Mouse (Mus musculus) embryo, embryonic 11.5 days (tissue): ENCODE results near the gene Smoc1.

Experiments used
- DNase-seq: peaks from one replicate; pipeline ENCODE4 v3.0.0-alpha.2; 2012; ENCODE audit warnings: low read depth, low spot score

Gene Smoc1

DNA sequence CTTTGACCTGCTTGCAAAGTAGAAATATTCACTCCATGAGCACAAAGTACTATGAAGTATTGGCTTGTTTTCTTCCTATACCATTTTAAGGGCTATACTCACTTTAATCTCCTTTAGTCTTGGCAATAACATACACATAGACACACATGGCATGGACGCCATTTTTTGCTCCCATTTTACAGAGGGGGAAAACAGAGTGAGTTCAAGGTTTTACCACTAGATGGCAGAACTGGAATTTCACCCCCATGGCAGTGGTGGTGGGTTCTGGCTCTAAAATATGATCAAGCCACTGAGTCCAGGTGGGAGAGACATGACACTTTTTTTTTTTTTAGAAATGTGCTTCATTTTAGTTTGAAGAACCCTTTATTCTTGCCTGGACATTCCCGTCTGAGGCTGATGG, 1.6 kb upstream of the Smoc1 start:
- DNase-seq = no peak

DNA sequence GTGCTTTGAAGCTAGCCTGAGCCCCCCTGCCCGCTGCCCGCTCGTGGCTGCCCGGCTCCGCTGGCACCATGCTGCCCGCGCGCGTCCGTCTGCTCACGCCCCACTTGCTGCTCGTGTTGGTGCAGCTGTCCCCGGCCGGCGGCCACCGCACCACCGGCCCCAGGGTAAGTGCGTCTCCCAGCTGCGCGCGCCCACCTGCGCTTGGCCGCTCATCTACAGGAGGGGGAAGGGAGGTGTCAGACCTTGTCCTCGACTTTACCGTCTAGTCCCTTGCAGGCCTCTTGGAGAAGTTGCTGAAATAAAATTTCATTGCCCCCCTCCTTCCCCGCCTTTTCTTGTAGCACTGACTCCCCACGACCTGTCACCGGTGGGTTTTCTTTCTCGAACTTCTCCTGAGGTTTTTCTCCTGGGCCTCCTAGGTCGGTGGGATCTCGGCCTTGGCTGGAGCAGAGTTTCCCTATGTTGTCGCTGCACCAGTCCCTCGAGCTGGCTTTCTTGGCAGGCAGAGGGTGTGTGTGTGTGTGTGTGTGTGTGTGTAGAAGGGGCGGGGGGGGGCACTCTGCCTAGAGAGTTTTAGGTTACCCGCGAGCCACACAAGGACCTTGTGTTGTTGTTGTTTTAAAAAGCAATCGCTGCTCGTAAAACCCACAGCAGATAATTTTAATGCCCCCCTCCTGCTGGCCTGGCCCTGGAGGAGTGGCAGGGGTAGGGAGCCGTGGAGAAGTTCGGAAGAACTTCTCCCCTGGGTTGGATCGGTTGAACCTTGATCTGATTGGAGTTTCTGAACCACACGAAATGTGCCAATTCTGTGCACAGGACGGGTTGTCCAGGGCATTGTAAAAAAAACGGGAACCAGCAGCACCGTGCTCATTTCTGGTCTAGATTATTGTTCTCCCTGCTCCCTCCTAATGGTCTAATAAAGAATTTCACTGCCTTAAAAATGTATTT, 661 bp downstream of the Smoc1 start:
- no peak for DNase-seq

DNA sequence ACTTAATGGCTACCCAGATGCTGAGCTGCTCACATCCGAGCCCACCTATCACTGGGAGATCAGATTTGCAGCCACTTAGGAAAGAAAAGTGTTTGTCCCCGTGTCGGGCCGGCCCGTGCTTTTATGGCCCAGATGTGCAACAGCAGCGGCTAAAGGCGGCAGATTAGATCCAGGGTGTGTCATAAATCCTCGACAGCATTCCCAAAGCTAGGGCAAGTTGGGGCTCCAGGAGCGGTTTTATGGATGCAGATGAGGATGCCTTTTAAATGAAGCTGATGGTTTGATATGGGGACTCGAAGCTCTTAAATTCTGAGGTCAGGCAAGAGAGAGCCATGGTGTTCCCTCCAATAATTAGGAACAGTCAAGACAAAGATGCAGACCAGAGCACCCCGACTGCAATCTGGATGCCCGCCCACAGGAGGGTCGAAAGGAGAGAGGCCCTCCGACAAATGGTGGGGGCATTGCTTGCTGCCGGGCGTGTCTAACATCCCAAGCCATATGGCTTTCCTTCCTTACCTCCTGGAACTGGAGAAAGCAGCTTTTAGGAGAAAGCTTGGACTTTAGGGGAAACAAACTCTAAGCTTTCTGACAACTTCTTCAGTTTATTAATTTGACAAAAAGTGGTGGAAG, 1.8 kb downstream of the Smoc1 start:
- DNase-seq = no peak

DNA sequence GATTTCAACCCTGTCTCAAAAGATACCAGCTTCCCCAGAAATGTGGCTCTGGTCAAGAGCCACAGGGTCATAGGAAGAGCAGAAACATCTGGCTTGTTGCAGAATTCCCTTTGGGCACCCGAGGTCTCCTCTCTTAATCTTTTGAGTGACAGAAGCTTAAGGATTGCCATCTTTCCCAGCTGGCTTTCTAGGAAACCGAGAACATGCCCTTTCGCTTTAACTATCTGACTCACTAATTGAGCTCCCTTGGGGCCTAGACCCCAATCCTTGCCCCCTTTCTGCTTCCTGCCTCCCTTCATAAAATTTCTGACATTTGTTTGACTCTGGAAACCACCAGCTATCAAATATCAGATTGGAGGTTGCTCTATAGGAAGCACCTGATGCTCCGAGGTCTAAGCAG, 3.1 kb downstream of the Smoc1 start:
- no peak for DNase-seq

DNA sequence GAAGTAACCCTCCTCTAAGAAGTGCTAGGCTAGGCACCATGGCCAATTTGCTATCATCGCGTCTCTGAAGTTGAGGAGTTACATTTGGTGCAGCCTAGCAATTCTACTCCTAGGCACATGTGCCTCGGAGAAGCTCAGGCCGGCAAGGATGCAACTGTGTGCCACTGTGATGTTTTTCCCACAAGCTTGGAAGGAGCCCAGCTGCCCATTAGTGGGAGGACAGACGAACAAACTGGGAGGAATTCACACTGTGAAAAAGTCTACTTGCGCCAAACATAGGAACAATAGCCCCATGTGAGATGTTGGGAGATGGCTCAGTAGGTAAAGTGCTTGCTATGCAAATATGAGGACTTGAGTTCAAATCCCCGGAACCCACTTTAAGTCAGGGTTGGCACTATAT, 5.0 kb downstream of the Smoc1 start:
- no peak for DNase-seq

DNA sequence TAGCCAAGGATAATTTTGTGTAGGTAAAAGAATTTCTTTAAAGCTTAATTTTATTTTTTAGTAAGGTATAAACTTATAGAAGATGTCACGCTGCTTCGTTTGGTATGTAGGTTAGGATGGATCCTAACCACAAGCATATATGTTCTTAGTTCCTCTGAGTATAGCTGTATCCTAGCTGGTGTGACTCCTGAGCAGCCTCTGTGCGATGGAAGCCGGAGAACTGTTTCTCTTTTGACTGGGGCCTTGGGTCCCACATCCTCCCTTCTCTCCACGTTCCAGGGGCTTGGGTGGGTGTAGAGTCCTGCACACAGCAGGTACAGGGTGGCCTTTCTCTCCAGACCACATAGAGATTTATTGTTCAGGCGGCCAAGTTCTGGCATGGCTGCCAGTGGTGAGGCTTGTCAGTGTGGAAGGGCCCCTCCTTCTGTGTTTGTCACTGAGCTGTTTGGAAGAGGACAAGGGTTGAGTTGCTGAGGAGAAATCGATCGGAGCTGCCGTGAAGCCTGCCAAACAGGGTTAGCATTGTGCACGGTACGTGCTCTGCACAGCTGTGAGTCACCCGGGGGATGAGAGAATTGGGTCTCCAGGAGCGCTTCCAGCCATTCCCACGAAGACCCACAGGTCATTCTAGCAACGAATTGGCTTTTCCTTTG, 6.9 kb downstream of the Smoc1 start:
- no peak for DNase-seq

DNA sequence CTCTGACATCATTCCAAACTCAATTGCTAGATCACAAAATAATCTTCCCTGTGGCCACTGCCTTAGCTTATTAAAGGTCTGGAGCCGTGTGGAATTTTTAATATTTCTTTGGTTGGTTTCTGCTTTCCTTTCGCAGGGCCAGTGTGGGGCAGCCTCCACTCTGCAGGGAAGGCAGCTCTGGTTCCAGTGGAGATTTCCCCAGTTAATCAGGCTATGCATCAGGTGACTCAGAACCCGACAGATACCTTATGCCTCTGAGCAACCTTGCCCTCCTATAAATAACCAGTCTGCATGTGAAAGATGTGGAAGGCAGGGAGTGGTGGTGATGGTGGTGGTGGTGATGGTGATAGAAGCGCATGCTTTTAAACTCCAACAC, 7.4 kb downstream of the Smoc1 start:
- DNase-seq = no peak

DNA sequence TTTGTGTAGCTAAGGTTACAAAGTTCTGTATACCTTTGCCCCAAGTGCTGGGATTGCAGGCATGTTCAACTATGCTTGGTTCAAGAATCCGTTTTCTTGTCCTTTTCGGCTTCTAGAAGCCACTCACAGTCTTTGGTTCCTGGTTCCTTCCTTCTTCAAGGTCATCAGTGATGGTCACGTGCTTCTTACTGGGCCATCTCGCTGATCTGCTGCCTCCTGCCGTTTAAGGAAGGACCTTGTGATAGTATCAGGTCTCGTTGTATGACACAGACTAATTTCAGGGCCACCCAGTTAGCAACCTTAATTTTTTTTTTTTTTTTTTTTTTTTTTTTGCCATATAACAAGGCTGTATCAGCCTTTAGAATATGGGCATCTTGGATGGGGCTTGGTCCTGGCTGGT, 9.2 kb downstream of the Smoc1 start:
- DNase-seq = no peak

DNA sequence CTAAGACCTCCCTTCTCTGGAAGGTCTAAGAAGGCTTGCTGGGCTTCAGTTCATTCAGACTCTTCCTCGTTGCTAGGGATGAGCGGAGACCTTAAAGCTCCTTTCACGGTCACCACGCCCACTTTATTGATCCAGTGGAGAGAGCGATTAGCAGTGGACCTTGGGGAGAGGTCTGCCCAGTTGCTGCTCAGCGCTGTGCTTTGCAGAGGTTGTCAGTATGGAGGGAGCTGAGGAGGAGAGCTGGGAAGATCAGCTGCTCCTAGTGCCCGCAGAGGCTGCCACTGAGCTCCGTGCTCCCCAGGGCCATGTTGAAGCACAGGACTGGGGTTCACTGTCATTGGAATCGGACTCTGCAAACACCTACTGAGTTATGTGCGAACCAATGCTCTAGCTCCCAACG, 17.0 kb downstream of the Smoc1 start:
- DNase-seq = no peak

DNA sequence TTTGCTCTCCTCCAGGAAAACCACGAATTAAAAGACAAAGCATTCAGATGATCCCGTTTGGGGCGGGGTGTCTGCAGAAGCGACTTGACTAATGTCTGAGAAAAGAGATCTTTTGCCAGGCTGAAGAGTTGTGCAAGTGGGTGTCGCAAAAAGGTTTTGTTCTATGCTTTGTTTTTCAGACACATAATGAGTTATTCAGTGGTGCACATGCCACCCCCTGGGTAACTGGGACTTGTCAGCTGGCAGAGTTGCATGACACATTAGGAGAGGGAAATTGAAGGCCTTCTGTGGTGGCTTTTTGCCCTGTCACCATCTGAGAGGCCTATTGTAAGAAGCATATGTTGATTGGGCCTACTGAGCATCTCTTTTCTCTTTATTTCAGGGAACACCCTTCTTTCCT, 20.3 kb downstream of the Smoc1 start:
- DNase-seq = no peak

DNA sequence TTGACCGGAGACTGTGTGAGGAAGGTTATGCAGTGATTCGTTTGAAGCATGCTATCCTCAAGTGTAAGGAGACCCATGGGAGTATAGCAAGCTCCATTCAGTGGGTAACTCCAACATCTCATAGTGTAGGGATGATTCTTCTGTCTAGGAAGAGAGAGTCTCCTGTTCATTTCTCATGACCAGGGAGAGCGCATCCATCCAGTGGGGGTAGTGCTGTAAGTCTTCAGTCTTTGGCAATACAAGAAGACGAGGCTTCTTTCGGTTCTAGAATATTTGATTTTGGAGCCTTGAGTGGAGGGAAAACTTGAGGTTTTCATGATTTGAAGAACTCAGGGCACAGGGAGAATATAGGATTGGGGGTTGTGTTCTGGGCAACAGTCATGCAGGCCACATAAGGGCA, 23.1 kb downstream of the Smoc1 start:
- DNase-seq = no peak

DNA sequence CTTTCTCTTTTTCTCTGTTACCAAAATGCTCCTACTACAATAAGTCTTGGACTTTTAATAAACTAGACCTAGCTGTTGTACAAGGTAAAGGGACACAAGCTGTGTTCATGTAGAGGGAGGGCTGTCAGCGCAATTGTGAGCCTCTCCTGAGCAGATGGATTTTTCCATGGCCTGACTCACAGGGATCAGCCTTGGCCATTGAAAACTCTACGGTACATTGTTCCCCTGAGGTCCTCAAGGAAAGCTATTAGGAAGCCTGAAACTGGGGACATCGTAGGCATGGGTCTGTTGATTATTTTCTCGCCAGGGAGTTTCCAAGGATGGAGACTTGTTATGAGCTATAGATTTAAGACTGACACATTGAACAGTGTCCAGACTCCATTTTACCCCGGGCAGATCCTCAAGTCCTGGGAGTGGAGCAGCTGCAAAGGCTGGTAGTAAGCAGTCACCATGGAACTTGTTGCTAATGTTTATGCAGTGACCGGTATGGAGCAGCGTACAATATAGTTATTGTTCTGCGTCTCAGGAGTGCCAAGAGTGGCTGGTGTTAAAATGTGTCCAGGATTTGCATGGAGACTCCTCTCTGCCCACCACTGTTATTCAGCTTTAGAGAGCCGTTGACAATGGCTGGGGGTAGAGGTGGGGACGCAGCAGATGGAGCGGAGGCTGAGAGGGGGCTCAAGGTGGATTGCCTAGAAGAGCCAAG, 28.5 kb downstream of the Smoc1 start:
- DNase-seq = no peak

DNA sequence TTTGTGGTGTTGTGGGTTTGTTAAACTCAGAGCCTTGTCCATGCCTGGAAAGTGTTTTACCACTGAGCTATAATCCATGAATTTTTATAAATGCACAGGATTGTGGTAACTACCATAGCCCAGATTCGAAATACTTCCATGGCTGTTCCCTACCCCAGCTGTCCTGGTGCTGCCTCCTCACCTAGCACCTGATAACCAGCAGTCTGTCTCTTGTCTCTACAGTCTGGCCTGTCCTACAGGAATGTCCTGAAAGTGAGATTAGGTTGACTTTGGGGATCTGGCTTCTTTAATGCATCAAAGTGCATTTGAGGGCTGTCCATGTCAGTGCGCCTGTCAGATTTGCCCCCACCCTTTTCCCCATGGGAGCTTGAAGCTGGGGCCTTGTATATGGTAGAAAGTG, 29.2 kb downstream of the Smoc1 start:
- DNase-seq = no peak

DNA sequence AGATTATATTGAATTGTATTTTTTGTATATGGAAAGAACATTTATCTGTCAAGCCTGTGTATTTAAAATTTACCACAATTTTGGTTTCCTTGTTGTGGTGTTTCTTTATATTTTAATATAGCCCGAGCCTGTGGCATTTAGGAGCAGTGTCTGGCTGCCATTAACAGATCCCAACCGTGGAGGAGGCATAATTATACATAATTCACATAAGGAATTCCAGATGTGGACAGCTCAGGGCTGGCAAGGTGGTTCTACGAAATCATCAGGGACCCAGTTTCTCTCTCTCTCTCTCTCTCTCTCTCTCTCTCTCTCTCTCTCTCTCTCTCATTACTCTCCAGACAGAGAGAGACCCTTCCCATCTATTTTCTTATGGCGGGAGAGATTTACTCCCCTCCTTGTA, 31.0 kb downstream of the Smoc1 start:
- no peak for DNase-seq

DNA sequence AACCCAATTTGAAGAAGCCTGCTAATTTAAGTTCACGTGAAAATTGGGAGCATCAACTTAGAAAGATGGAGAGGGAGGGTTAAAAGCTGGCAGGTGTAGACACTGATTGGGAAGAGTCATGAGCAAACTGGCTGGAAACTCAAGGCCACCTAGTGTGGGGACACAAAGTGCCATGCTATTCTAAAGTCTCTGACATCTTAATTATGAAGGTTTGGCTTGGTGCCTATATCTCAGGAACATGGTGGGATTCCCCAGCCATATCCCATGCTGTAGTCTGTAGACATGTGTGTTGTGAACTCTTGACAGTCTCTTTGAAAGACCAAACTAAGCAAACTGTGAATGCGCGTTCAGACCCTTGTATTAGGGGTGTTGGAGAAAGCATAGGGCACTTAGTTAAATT, 32.0 kb downstream of the Smoc1 start:
- no peak for DNase-seq

DNA sequence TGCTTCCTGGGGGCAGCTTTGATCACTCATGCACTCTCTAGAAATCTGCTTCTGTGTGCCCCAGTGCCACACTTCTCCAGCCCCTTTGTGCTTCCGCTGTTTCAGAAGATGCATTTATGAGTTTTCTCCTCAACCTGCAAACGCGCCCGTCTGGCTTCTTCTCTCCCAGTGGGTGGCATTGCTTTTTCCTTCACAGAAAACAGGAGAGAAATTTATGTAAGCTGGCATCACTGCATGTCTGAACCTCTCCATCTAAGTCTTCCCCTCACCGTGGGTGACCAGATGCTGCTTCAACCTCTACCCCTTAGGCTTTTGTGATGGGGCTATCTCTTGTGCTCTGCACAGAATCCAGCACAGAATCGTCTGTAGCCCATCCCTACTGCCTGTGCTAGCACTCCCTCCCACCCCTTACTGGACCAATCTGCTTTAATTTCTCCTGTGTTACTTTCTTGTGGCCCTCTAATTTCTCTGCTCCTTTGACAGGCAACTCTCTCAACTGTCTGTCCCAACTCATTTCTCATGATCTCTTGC, 35.3 kb downstream of the Smoc1 start:
- no peak for DNase-seq

DNA sequence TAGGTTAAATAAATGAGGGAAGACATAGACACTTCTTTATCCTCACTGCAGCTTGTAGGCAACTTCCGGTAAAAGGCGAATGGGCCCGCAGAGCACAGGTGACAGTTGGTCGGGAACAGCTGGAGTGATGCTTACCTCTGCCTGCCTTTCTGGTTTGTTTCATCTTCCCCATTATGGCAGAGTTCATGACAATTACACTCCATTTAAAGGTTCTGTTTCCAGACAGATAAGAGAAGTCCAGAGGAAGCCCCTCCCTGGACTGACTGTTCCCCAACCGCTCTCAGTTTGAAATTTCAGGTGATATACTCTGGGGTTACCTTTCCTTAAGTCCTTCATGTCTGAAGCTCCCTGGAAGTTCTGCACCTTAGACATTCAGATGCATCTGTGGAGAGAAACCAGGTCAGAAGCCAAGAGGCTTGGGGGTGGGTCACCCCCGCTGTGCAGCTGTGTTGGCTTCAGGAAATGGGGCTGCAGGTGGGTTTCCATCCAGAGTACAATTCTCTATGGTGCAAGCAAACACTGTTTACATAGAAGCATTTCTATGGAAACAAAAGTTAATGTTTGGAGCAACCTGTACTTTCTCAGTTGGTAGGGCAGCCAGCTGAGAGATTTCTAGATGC, 36.8 kb downstream of the Smoc1 start:
- no peak for DNase-seq

DNA sequence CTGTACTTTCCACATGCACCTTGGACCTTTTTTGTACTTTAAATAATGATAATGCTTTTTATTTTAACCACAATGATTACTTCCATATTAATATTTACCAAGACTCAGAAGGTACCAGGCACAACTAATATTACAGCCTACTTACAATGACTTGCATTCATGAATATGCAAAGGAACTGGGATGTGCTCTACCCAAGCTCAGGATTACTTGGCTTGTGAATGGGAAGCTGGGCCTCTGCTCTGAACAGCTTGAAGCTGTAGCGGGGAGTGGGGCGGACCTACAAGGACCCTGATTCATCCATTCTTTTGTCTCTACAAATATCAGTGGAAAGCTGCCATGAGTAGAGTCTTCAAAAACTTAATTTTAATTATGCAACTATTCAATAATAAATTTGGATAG, 47.5 kb downstream of the Smoc1 start:
- no peak for DNase-seq

DNA sequence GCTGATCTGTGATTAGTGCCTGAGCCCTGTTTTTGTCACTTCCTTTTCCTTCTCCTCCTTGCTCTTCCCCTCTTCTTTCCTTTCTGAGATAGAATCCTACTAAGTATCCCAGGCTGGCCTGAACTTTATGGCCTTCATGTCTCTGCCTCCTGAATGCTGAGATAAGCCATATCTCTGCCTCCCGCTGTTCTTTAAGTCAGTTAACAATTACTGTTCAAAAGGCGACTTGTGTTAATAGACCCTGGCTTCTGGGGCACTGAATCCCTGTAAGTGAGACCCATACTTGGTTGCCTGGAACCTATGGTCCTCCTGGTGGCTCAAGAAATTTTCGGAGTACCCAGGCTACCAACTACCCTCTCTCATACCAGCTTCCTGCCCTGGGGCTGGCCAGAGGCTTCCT, 48.3 kb downstream of the Smoc1 start:
- DNase-seq = no peak

DNA sequence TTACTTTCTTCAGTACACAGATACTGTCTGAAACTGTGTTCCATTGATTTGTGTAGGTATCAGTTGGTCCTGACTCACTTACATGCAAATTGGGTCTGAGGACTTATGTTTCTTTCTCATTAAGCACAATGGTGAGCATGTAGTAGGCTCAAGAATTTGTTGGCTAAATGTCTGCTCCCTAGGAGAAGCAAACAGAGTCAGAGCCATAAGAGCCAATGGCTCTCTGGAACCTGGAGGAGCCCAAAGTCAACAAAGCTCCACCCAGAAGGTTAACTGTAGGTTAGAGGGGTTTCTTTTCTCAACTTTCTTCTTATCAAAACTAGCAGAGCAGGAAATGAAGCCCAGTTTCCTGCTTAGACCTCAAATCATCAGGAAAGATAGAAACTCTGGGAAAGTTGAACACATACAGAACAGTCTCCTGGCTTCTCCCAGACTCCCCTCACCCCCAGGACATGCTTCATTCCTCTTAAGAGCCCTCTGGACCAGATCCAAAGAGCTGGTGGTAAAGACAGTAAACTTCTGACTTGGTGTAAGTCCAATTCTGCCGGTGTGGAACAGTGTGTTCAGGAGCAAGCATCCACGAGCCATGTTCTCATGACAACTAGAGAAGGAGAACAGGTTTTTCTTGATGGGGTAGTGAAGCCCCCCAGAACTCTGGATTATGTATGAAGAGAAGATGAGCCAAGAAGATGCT, 51.5 kb downstream of the Smoc1 start:
- DNase-seq = no peak

DNA sequence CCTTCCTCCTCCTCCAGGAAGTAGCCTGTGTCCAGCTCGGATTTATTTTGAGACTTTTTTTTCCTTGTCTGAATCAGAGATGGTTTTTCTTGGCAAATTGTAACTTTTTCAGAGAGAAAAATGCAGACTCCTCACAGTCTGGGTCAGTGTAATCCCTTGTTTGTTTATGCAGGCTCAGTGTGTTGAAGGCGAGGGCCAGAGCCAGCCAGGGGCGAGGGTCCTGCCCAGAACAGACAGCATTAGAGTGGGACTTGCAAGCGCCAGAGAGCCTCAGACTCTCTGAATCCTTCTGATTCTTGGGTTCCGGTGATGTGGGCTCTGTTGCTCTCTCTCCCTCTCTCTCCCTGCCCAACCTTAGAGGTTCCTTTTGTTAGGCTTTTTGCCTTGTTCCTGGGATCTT, 53.7 kb downstream of the Smoc1 start:
- DNase-seq = no peak
